Mouse (Mus musculus) liver, adult 10 weeks (tissue): ENCODE results near the gene Olfr538. TPM values are rescaled to one million over a fixed set of nuclear protein-coding genes. Genes with fewer than 3 reads are reported as not detected.

ENCODE experiments used
- polyA plus RNA-seq: library from polyadenylated mRNA; stranded (reverse); fragments of 350-450 nt; fragmentation: Illumina TruSeq; extraction: RNeasy Lipid Tissue Mini Kit (QIAGEN cat#74804); gene quantifications from one replicate; pipeline ENCODE4 v1.2.3, GENCODE M21; 2014; ENCODE audit warnings: low read depth, low replicate concordance

Olfr538 gene
- not detected for polyA plus RNA-seq

GRCm38 (mm10) chr7:140567586-140567985 is at the start of gene Olfr538:
TSS of gene Olfr538 (plus strand) at chr7:140567886.

GRCm38 (mm10) chr7:140600969-140601368 is 33.3 kb downstream of the Olfr538 start, which contains the start of gene Olfr46:
TSS of gene Olfr46 (plus strand) at chr7:140601269.

Other genes starting within 250 kb of the Olfr538 start
- not detected for gene Olfr525, start 247.0 kb upstream of the Olfr538 start, polyA plus RNA-seq
- not detected for gene Olfr527, start 233.9 kb upstream of the Olfr538 start, polyA plus RNA-seq
- not detected for gene Olfr60, start 206.2 kb upstream of the Olfr538 start, polyA plus RNA-seq
- gene Olfr530, start 191.6 kb upstream of the Olfr538 start, polyA plus RNA-seq, result not detected
- gene Olfr531, start 165.0 kb upstream of the Olfr538 start, polyA plus RNA-seq, result not detected
- not detected for gene Olfr532, start 146.2 kb upstream of the Olfr538 start, polyA plus RNA-seq
- not detected for gene Olfr533, start 104.5 kb upstream of the Olfr538 start, polyA plus RNA-seq
- not detected for gene Olfr535, start 83.7 kb upstream of the Olfr538 start, polyA plus RNA-seq
- gene Olfr536, start 60.5 kb upstream of the Olfr538 start, polyA plus RNA-seq, result not detected
- not detected for gene Olfr46, start 33.4 kb downstream of the Olfr538 start, polyA plus RNA-seq
- gene Olfr61, start 61.1 kb downstream of the Olfr538 start, polyA plus RNA-seq, result not detected
- gene Olfr53, start 78.6 kb downstream of the Olfr538 start, polyA plus RNA-seq, result not detected
- gene Olfr539, start 92.0 kb downstream of the Olfr538 start, polyA plus RNA-seq, result not detected
- gene Olfr45, start 114.1 kb downstream of the Olfr538 start, polyA plus RNA-seq, result not detected
- gene Olfr541, start 129.4 kb downstream of the Olfr538 start, polyA plus RNA-seq, result not detected
- 9,740 TPM for gene Cyp2e1, start 195.9 kb downstream of the Olfr538 start, polyA plus RNA-seq
- gene Syce1, start 220.0 kb downstream of the Olfr538 start, polyA plus RNA-seq, result not detected